Mouse (Mus musculus) monocyte, adult 5-6 weeks (primary cell): ENCODE results near the gene Gria4. TPM values are rescaled to one million over a fixed set of nuclear protein-coding genes. Genes with fewer than 3 reads are reported as not detected.
"Not testable (repeated sequence)": the region's sequence is repeated elsewhere in the genome, so short reads cannot be mapped to it uniquely, and the experiment has no call there.

Experiments used
- ATAC-seq: fragments of 153-309, 156-312 bp; replicated peaks from 2 replicates; pipeline ENCODE4 v1.8.0; 2017; ENCODE audit warnings: mild to moderate bottlenecking; ENCODE audit not compliant: low TSS enrichment, insufficient number of reproducible peaks, severe bottlenecking, poor library complexity, low FRiP score
- total RNA-seq: library from RNA; stranded (forward); fragments of 200-1000, 200-491, 200-594 nt; gene quantifications from 3 replicates; pipeline ENCODE4 v1.2.3, GENCODE M21; 2017

Gene Gria4
- total RNA-seq, 1 experiment from 2014 or later: not detected

- no peak for ATAC-seq
These were observed 190.7 kb downstream of the Gria4 start for GRCm38 (mm10) chr9:4605354-4605753.

- ATAC-seq: no peak
These were observed 191.8 kb downstream of the Gria4 start for GRCm38 (mm10) chr9:4604236-4604635.

- ATAC-seq: no peak
These were observed 194.2 kb downstream of the Gria4 start for GRCm38 (mm10) chr9:4601788-4602187.

GRCm38 (mm10) chr9:4573596-4573995, 222.4 kb downstream of the Gria4 start:
- no peak for ATAC-seq

- ATAC-seq: no peak
These were observed 240.5 kb downstream of the Gria4 start for GRCm38 (mm10) chr9:4555415-4555959.

GRCm38 (mm10) chr9:4539218-4539617, 256.8 kb downstream of the Gria4 start:
- no peak for ATAC-seq

GRCm38 (mm10) chr9:4536514-4537150, 259.4 kb downstream of the Gria4 start:
- no peak for ATAC-seq

GRCm38 (mm10) chr9:4514563-4514885, 281.5 kb downstream of the Gria4 start:
- no peak for ATAC-seq

- ATAC-seq: no peak
These were observed 282.1 kb downstream of the Gria4 start for GRCm38 (mm10) chr9:4513796-4514562.

GRCm38 (mm10) chr9:4506086-4506485, 289.9 kb downstream of the Gria4 start:
- ATAC-seq: no peak

- ATAC-seq: no peak
These were observed 290.9 kb downstream of the Gria4 start for GRCm38 (mm10) chr9:4505087-4505486.

- no peak for ATAC-seq
These were observed 309.6 kb downstream of the Gria4 start for GRCm38 (mm10) chr9:4486428-4486827.

GRCm38 (mm10) chr9:4484502-4484901, 311.5 kb downstream of the Gria4 start:
- ATAC-seq: no peak

GRCm38 (mm10) chr9:4470791-4471190, 325.2 kb downstream of the Gria4 start:
- ATAC-seq: no peak

GRCm38 (mm10) chr9:4459456-4460070, 336.5 kb downstream of the Gria4 start:
- no peak for ATAC-seq

GRCm38 (mm10) chr9:4458193-4458592, 337.8 kb downstream of the Gria4 start:
- no peak for ATAC-seq

- no peak for ATAC-seq
These were observed 338.4 kb downstream of the Gria4 start for GRCm38 (mm10) chr9:4457644-4458043.

- ATAC-seq: no peak
These were observed 353.1 kb downstream of the Gria4 start for GRCm38 (mm10) chr9:4442908-4443307.

- ATAC-seq: not testable (repeated sequence)
These were observed 395.2 kb downstream of the Gria4 start for GRCm38 (mm10) chr9:4400801-4401200.
